Mouse (Mus musculus): Measurements from ENCODE around the gene Cklf. TPM values are rescaled to one million over a fixed set of nuclear protein-coding genes. Genes with fewer than 3 reads are reported as not detected.
"Not testable (repeated sequence)": the region's sequence is repeated elsewhere in the genome, so short reads cannot be mapped to it uniquely, and the experiment has no call there.

Cklf gene
- polyA plus RNA-seq, 1 experiment from 2014 or later, result 34.7 TPM

DNA sequence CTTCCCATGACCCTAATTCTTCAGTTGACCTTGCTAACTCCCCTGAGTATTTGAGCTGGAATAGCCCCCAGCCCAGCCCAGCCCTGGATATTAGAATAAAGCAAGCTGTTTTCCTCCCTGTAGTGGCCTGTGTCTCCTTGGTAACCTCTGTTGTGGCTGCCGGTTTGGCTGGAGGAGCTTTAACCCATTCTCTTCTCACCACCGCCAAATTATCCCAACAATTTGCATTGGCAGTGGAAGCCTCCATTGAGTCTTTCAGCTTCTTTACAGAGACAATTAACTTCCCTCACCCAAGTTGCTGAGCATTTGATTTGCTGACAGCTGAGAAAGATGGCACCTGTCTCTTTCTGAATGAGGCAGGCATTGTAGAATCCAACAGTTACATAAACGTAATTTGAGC, 50.9 kb downstream of the Cklf start:
- H3K9me3 ChIP-seq (replicated peaks; ENCODE audit: control insufficient read depth, low read length, poor library complexity, severe bottlenecking); H3K4me2 ChIP-seq (ENCODE audit: low read length); H3K9ac ChIP-seq (ENCODE audit: low read depth, low read length); H3K4me1 ChIP-seq (ENCODE audit: control insufficient read depth, insufficient read depth, low read length); H3K27ac ChIP-seq (ENCODE audit: low read length); H3K36me3 ChIP-seq (ENCODE audit: control insufficient read depth, insufficient read depth, low read length); H3K27me3 ChIP-seq (ENCODE audit: control insufficient read depth, insufficient read depth, low read depth, low read length); H3K4me3 ChIP-seq (ENCODE audit: low read depth, low read length): not testable (repeated sequence)
- WGBS, result 2% methylated on average over 3 of the region's 3 CpGs
- 0 out of 2 replicates have a peak, but pooled peaks have one; percentile 70 for ATAC-seq

DNA sequence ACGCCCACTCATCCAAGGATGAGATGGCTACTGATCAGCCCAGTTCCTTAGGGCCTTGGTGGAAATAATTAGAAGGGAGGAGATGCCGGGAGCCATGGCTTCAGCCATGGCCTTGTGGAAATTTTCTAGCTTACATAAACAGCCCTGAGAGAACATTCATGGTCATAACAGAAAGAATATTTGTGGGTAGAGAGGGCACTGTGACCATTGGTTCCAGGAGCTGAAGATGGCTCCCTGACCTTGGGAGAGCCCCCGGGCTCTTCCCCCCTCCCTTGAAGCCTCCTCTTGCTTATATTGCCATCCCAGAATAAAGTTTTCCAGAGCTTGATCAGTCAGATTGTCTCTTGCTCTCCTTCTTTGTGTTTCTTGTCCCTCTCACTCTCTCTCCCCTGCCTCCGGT, 51.9 kb downstream of the Cklf start:
- H3K4me1 ChIP-seq (ENCODE audit: control insufficient read depth, insufficient read depth, low read length); H3K4me3 ChIP-seq (ENCODE audit: low read depth, low read length); H3K36me3 ChIP-seq (ENCODE audit: control insufficient read depth, insufficient read depth, low read length); H3K27ac ChIP-seq (ENCODE audit: low read length); H3K9ac ChIP-seq (ENCODE audit: low read depth, low read length); H3K27me3 ChIP-seq (ENCODE audit: control insufficient read depth, insufficient read depth, low read depth, low read length); ATAC-seq; H3K4me2 ChIP-seq (ENCODE audit: low read length); H3K9me3 ChIP-seq (replicated peaks; ENCODE audit: control insufficient read depth, low read length, poor library complexity, severe bottlenecking): not testable (repeated sequence)
- WGBS, result 96% methylated on average over 4 of the region's 4 CpGs

DNA sequence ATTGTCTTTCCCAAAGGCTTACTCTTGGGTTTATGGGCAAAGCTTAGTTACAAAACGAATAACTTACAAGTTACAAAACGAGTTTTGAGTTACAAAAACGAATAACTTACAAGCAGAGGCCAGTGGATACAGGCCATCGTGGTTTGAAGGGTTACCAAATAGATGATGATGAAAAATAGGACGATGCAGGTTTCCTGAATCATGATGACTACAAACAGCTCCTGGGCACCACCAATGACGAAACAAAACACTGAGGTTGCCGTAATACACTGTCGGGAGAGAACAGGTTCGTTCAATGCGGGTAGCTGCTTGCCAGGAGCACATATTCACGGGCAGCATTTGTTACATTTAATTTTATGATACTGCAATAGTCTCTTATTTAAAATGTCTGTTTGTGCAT, 54.3 kb downstream of the Cklf start:
- ATAC-seq, result no peak
- no peaks in the 10 kb centered on the region for H3K27me3 ChIP-seq (ENCODE audit: control insufficient read depth, insufficient read depth, low read depth, low read length)
- H3K9ac ChIP-seq (ENCODE audit: low read depth, low read length), result no peak overlapping the region
- no peak overlapping the region for H3K4me2 ChIP-seq (ENCODE audit: low read length)
- 93% methylated on average over 11 of the region's 11 CpGs for WGBS
- peaks cover 5% of the 10 kb centered on the region for H3K4me1 ChIP-seq (ENCODE audit: control insufficient read depth, insufficient read depth, low read length)
- H3K36me3 ChIP-seq (ENCODE audit: control insufficient read depth, insufficient read depth, low read length), result no peaks in the 10 kb centered on the region
- H3K9me3 ChIP-seq (replicated peaks; ENCODE audit: control insufficient read depth, low read length, poor library complexity, severe bottlenecking), result no peaks in the 10 kb centered on the region
- H3K4me3 ChIP-seq (ENCODE audit: low read depth, low read length), result no peak overlapping the region
- H3K27ac ChIP-seq (ENCODE audit: low read length), result no peak overlapping the region

DNA sequence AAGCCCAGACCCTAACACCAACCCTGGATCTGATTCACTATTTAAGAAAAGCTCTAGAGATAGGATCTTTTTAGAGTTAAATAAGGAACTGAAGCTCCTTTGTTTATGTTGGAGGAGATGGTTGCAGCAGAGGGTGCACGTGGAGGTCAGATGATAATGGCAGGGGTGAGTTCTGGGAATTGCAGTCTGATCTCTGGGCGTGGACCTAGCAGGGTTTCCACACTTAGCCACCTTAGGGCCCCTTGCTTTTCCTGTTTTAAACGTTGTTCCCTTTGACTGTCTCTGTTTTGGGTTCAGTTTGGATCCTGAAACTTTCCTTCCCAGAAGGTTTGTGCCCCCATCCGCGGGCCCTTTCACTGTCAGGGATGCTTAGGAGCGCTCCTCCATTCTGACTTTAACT, 57.7 kb downstream of the Cklf start:
- H3K9me3 ChIP-seq (replicated peaks; ENCODE audit: control insufficient read depth, low read length, poor library complexity, severe bottlenecking); H3K27me3 ChIP-seq (ENCODE audit: control insufficient read depth, insufficient read depth, low read depth, low read length); H3K4me2 ChIP-seq (ENCODE audit: low read length); H3K4me3 ChIP-seq (ENCODE audit: low read depth, low read length); H3K27ac ChIP-seq (ENCODE audit: low read length); ATAC-seq; H3K4me1 ChIP-seq (ENCODE audit: control insufficient read depth, insufficient read depth, low read length); H3K36me3 ChIP-seq (ENCODE audit: control insufficient read depth, insufficient read depth, low read length); H3K9ac ChIP-seq (ENCODE audit: low read depth, low read length): not testable (repeated sequence)
- 76% methylated on average over 6 of the region's 6 CpGs for WGBS

DNA sequence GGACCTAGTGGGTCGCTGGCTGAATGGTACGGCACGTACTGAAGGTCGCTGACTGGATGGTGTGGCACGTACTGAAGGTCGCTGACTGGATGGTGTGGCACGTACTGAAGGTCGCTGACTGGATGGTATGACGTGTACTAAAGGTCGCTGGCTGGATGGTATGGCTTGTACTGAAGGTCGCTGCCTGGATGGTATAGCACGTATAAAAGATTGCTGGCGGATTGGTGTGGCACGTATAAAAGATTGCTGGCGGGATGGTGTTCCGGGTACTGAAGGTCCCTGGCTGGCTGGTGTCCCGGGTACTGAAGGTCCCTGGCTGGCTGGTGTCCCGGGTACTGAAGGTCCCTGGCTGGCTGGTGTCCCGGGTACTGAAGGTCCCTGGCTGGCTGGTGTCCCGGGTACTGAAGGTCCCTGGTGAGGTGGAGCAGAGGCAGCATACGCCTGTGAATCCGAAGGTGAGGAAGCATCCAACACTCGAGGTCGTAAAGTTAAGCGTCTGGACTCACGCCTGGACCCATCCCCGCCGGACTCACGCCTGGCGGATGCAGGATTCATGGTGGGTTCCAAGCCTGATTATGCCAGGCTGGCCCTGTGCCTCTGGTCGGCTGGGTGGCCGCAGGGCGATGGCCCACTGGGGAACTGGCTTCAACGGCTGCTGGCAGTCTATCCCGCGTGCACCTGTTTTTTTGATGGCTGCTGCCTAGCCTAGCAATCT, 58.9 kb downstream of the Cklf start, which contains the start of the genes Gm45711 and Cmtm1:
Gene Gm45711, minus strand, starts transcription at position 641 of the 715 bp plus-strand sequence.
Gene Cmtm1, minus strand, starts transcription at position 705 of the 715 bp plus-strand sequence.
- H3K9ac ChIP-seq (ENCODE audit: low read depth, low read length); H3K27ac ChIP-seq (ENCODE audit: low read length); H3K4me3 ChIP-seq (ENCODE audit: low read depth, low read length); H3K9me3 ChIP-seq (replicated peaks; ENCODE audit: control insufficient read depth, low read length, poor library complexity, severe bottlenecking); H3K36me3 ChIP-seq (ENCODE audit: control insufficient read depth, insufficient read depth, low read length); H3K4me1 ChIP-seq (ENCODE audit: control insufficient read depth, insufficient read depth, low read length); ATAC-seq; H3K4me2 ChIP-seq (ENCODE audit: low read length); H3K27me3 ChIP-seq (ENCODE audit: control insufficient read depth, insufficient read depth, low read depth, low read length): not testable (repeated sequence)
- 88% methylated on average over 34 of the region's 36 CpGs for WGBS

DNA sequence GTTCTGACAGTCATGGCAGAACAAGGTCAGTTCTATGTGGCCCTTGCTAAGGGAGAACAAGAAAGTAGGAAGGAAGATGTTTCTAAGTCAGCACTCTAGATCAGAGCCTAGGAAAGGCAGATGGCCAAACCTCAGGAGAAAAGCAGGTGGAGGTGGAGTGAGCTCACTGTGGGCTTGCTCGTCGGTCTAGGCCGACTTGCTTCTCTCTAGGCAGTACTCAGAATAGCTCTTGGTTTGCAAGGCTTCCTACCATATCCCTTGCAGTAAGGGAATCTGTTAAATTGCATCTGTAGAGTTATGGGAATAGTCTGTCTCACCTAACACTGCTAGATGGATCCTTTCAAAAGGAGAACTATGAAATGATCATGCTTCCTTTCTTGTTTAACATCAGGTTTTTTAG, 61.4 kb downstream of the Cklf start:
- not testable (repeated sequence) for ATAC-seq; H3K27ac ChIP-seq (ENCODE audit: low read length); H3K27me3 ChIP-seq (ENCODE audit: control insufficient read depth, insufficient read depth, low read depth, low read length); H3K36me3 ChIP-seq (ENCODE audit: control insufficient read depth, insufficient read depth, low read length); H3K4me3 ChIP-seq (ENCODE audit: low read depth, low read length); H3K4me2 ChIP-seq (ENCODE audit: low read length); H3K9me3 ChIP-seq (replicated peaks; ENCODE audit: control insufficient read depth, low read length, poor library complexity, severe bottlenecking); H3K9ac ChIP-seq (ENCODE audit: low read depth, low read length); H3K4me1 ChIP-seq (ENCODE audit: control insufficient read depth, insufficient read depth, low read length)
- 95% methylated on average over 3 of the region's 3 CpGs for WGBS

DNA sequence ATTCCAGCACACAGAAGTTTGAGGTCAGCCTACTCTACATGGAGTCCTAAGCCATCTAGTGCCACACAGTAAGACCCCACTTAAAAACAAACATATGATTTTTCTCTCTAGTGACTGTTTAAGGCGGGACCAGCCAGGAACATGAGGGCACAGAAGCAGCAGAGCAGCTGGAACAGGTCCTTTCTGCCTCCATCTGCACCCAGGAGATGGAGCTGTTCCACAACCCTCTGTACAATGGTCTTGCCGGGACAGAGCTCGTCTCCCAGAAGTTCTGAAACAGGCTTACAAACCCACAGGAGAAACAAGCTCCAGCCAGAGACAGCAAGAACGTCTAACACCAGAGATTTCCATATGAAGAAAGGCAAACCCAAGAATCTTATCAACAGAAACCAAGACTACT, 62.6 kb downstream of the Cklf start:
- WGBS, result 78% methylated on average over 4 of the region's 4 CpGs
- Histone ChIP-seq H3K9me3 (replicated peaks; ENCODE audit: control insufficient read depth, low read length, poor library complexity, severe bottlenecking) (no peaks in the 10 kb centered on the region), H3K36me3 (ENCODE audit: control insufficient read depth, insufficient read depth, low read length) (no peaks in the 10 kb centered on the region), H3K4me1 (ENCODE audit: control insufficient read depth, insufficient read depth, low read length) (no peaks in the 10 kb centered on the region), H3K27me3 (ENCODE audit: control insufficient read depth, insufficient read depth, low read depth, low read length) (no peaks in the 10 kb centered on the region), H3K4me2 (ENCODE audit: low read length) (no peak overlapping the region), H3K4me3 (ENCODE audit: low read depth, low read length) (no peak overlapping the region), H3K27ac (ENCODE audit: low read length) (no peak overlapping the region), H3K9ac (ENCODE audit: low read depth, low read length) (no peak overlapping the region)
- no peak for ATAC-seq

Other genes starting within 250 kb of the Cklf start
- 9.5 and 11.4 TPM in 2 replicates for gene Cdh5, start 149.2 kb upstream of the Cklf start, polyA plus RNA-seq (2015; fragmentation: Nextera tagmentation; extraction: Ambion mirVana)
- 5.6 and 7.6 TPM in 2 replicates for gene Bean1, start 80.4 kb upstream of the Cklf start, polyA plus RNA-seq (2015; fragmentation: Nextera tagmentation; extraction: Ambion mirVana)
- 46.3 and 51.5 TPM in 2 replicates for gene Tk2, start 2.3 kb upstream of the Cklf start, polyA plus RNA-seq (2015; fragmentation: Nextera tagmentation; extraction: Ambion mirVana)
- not detected in 2 replicates for gene Cmtm2a, start 42.3 kb downstream of the Cklf start, polyA plus RNA-seq (2015; fragmentation: Nextera tagmentation; extraction: Ambion mirVana)
- gene Gm45711, start 59.2 kb downstream of the Cklf start, polyA plus RNA-seq (2015; fragmentation: Nextera tagmentation; extraction: Ambion mirVana), result not detected in 2 replicates
- not detected in 2 replicates for gene Cmtm1, start 59.3 kb downstream of the Cklf start, polyA plus RNA-seq (2015; fragmentation: Nextera tagmentation; extraction: Ambion mirVana)
- gene Gm11020, start 70.7 kb downstream of the Cklf start, polyA plus RNA-seq (2015; fragmentation: Nextera tagmentation; extraction: Ambion mirVana), result not detected in 2 replicates
- not detected in 2 replicates for gene Cmtm2b, start 71.4 kb downstream of the Cklf start, polyA plus RNA-seq (2015; fragmentation: Nextera tagmentation; extraction: Ambion mirVana)
- 33.7 and 37.0 TPM in 2 replicates for gene Cmtm3, start 88.5 kb downstream of the Cklf start, polyA plus RNA-seq (2015; fragmentation: Nextera tagmentation; extraction: Ambion mirVana)
- 2.7 TPM in 2 replicates for gene Cmtm4, start 144.9 kb downstream of the Cklf start, polyA plus RNA-seq (2015; fragmentation: Nextera tagmentation; extraction: Ambion mirVana)
- gene Dync1li2, start 192.2 kb downstream of the Cklf start, polyA plus RNA-seq (2015; fragmentation: Nextera tagmentation; extraction: Ambion mirVana), result 114 and 136 TPM in 2 replicates